Mouse (Mus musculus) G1E-ER4 (cell line): ENCODE measurements at regions not wholly inside any gene's neighbourhood (a gene's known extent, or its start where the extent isn't known, plus 50 kb on each side); places are given as distances from the start of the nearest gene placed in this dataset.

Experiments used
- GATA1 ChIP-seq: IDR thresholded peaks from one replicate; pipeline ENCODE4 v1.8.0; 2012; ENCODE audit warnings: low read length, inconsistent platforms

- TF ChIP-seq GATA1 = no peak
These were observed 178.8 kb upstream of the Gpc5 start for GRCm38 (mm10) chr14:114913238-114913637.

- TF ChIP-seq GATA1 = no peak
These were observed 146.3 kb upstream of the Gpc5 start for GRCm38 (mm10) chr14:114945744-114946143.

GRCm38 (mm10) chr14:114946321-114946720, 145.7 kb upstream of the Gpc5 start:
- no peak for TF ChIP-seq GATA1

GRCm38 (mm10) chr14:114948341-114949155, 143.5 kb upstream of the Gpc5 start:
- no peak for TF ChIP-seq GATA1

GRCm38 (mm10) chr14:114949156-114949496, 142.9 kb upstream of the Gpc5 start:
- no peak for TF ChIP-seq GATA1

GRCm38 (mm10) chr14:114952280-114952679, 139.7 kb upstream of the Gpc5 start:
- no peak for TF ChIP-seq GATA1

- no peak for TF ChIP-seq GATA1
These were observed 138.8 kb upstream of the Gpc5 start for GRCm38 (mm10) chr14:114953070-114953665.

GRCm38 (mm10) chr14:114954287-114954686, 137.7 kb upstream of the Gpc5 start:
- no peak for TF ChIP-seq GATA1

- no peak for TF ChIP-seq GATA1
These were observed 136.4 kb upstream of the Gpc5 start for GRCm38 (mm10) chr14:114955572-114955971.

GRCm38 (mm10) chr14:114960273-114960672, 131.7 kb upstream of the Gpc5 start:
- no peak for TF ChIP-seq GATA1

- no peak for TF ChIP-seq GATA1
These were observed 126.1 kb upstream of the Gpc5 start for GRCm38 (mm10) chr14:114965941-114966340.

- no peak for TF ChIP-seq GATA1
These were observed 123.0 kb upstream of the Gpc5 start for GRCm38 (mm10) chr14:114969020-114969419.

GRCm38 (mm10) chr14:114981120-114981519, 110.9 kb upstream of the Gpc5 start:
- TF ChIP-seq GATA1 = no peak

GRCm38 (mm10) chr14:115003223-115003622, 88.8 kb upstream of the Gpc5 start:
- no peak for TF ChIP-seq GATA1

GRCm38 (mm10) chr14:115004733-115005405, 87.1 kb upstream of the Gpc5 start:
- TF ChIP-seq GATA1 = no peak

- TF ChIP-seq GATA1 = no peak
These were observed 81.1 kb upstream of the Gpc5 start for GRCm38 (mm10) chr14:115010877-115011276.

- no peak for TF ChIP-seq GATA1
These were observed 76.7 kb upstream of the Gpc5 start for GRCm38 (mm10) chr14:115015299-115015698.
